Mouse (Mus musculus) small intestine, adult 2 months (tissue): Measurements from ENCODE around the gene Mccc1. TPM values are rescaled to one million over a fixed set of nuclear protein-coding genes. Genes with fewer than 3 reads are reported as not detected.

Experiments used
- H3K27ac ChIP-seq: fragments of 200-500 bp; 2 replicates; pipeline ENCODE4 v1.5.1; 2012; ENCODE audit warnings: low read depth, low read length, control low read depth, inconsistent platforms; ENCODE audit not compliant: insufficient read depth
- H3K27me3 ChIP-seq: fragments of 200-500 bp; 2 replicates; pipeline ENCODE4 v1.6.1; 2012; ENCODE audit warnings: mild to moderate bottlenecking, moderate library complexity, low read length, inconsistent platforms; ENCODE audit not compliant: control insufficient read depth, insufficient read depth
- H3K36me3 ChIP-seq: fragments of 200-500 bp; 2 replicates; pipeline ENCODE4 v1.6.1; 2012; ENCODE audit warnings: mild to moderate bottlenecking, low read length, control low read depth, inconsistent platforms; ENCODE audit not compliant: control insufficient read depth, insufficient read depth
- H3K4me1 ChIP-seq: fragments of 200-500 bp; 2 replicates; pipeline ENCODE4 v1.6.1; 2012; ENCODE audit warnings: low read length, inconsistent platforms, mixed read lengths; ENCODE audit not compliant: control insufficient read depth, insufficient read depth, insufficient read length
- H3K4me3 ChIP-seq: fragments of 200-500 bp; 2 replicates; pipeline ENCODE4 v1.5.1; 2012; ENCODE audit warnings: low read depth, mild to moderate bottlenecking, control low read depth, inconsistent platforms, low read length, moderate library complexity
- CTCF ChIP-seq: fragments of 200-500 bp; IDR thresholded peaks from 2 replicates; pipeline ENCODE4 v1.5.1; 2012; ENCODE audit warnings: low read depth, mild to moderate bottlenecking, control low read depth, inconsistent platforms, low read length, moderate library complexity, mixed read lengths; ENCODE audit not compliant: insufficient replicate concordance, insufficient read length; ENCODE audit errors: extremely low read depth
- POLR2A ChIP-seq: fragments of 200-500 bp; IDR thresholded peaks from 2 replicates; pipeline ENCODE4 v1.6.1; 2012; ENCODE audit warnings: low read depth, mild to moderate bottlenecking, control low read depth, inconsistent platforms, low read length, moderate library complexity
- WGBS: fragments of 180-500 bp; shearing (Covaris S2); methylation state at CpG from one replicate; pipeline ENCODE4 v1.1.7; 2018; 5-methylcytosine and 5-hydroxymethylcytosine counted together
- polyA plus RNA-seq: library from polyadenylated mRNA; depleted of rRNA; stranded (reverse); fragments of >200 nt; gene quantifications from 2 replicates; pipeline ENCODE4 v1.2.3, GENCODE M21; 2012

Mccc1 gene
- polyA plus RNA-seq, 1 experiment: 7.1 TPM

- WGBS: 87% methylated on average over 7 of the region's 7 CpGs
Measured at GRCm38 (mm10) chr3:35948197-35948596, 52.3 kb downstream of the Mccc1 start.

GRCm38 (mm10) chr3:35940520-35941135 lies 59.9 kb downstream of the Mccc1 start:
- Histone ChIP-seq H3K36me3 (peaks cover 3% of the 10 kb centered on the region; the same call in 1 of the 2 replicates), H3K27me3 (no peaks in the 10 kb centered on the region), H3K27ac (no peak overlapping the region), H3K4me1 (no peaks in the 10 kb centered on the region), H3K4me3 (no peak overlapping the region)
- 80% methylated on average over 4 of the region's 4 CpGs for WGBS
- TF ChIP-seq CTCF (no peak), POLR2A (no peak)

More at GRCm38 (mm10) chr3:35948197-35948596, 52.3 kb downstream of the Mccc1 start:
- H3K4me1 ChIP-seq: no peaks in the 10 kb centered on the region
- no peak overlapping the region for H3K27ac ChIP-seq
- TF ChIP-seq POLR2A: no peak
- TF ChIP-seq CTCF: no peak
- no peaks in the 10 kb centered on the region for H3K27me3 ChIP-seq
- H3K36me3 ChIP-seq: no peaks in the 10 kb centered on the region
- no peak overlapping the region for H3K4me3 ChIP-seq

DNA sequence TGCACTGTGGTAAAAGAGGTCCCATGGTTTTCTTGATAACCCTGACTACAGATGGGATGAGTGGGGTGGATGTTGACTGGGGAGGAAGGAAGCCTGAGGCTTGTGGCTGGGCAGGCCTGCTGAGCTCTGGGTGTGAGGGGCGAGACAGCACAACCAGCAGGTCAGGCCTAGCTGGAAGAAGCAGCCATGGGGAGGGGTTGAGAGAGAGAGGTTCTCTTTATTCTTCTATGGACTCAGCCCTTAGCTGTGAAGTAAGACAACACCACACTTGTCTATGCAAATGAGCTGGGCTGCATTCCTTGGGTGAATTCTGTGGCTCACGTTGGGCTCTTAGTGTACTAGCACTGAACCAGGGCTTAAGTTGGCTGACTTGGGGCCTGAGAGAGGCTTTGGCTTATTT lies 60.4 kb downstream of the Mccc1 start:
- H3K4me3 ChIP-seq: no peak overlapping the region
- H3K27ac ChIP-seq: no peak overlapping the region
- no peak for TF ChIP-seq CTCF
- no peak for TF ChIP-seq POLR2A
- WGBS: 62% methylated on average over 2 of the region's 2 CpGs
- no peaks in the 10 kb centered on the region for H3K27me3 ChIP-seq
- H3K36me3 ChIP-seq: peaks cover 3% of the 10 kb centered on the region; the same call in 1 of the 2 replicates
- peaks cover under 1% of the 10 kb centered on the region; the same call in 1 of the 2 replicates for H3K4me1 ChIP-seq

- no peak within 1 kb of the TSS for H3K4me3 ChIP-seq
- no peak within 1 kb of the TSS for H3K27ac ChIP-seq
- no peaks in the 10 kb centered on the region for H3K27me3 ChIP-seq
- TF ChIP-seq CTCF: no peak
- TF ChIP-seq POLR2A: no peak
- peaks cover 3% of the 10 kb centered on the region; the same call in 1 of the 2 replicates for H3K36me3 ChIP-seq
- 95% methylated on average over 6 of the region's 6 CpGs for WGBS
- H3K4me1 ChIP-seq: peaks cover 10% of the 10 kb centered on the region
Measured at GRCm38 (mm10) chr3:35937345-35937744, 63.1 kb downstream of the Mccc1 start, which contains the start of gene Dcun1d1. TSS of gene Dcun1d1 (minus strand) at chr3:35937445.

GRCm38 (mm10) chr3:35933405-35933777 lies 67.1 kb downstream of the Mccc1 start:
- Histone ChIP-seq H3K27me3 (no peaks in the 10 kb centered on the region), H3K36me3 (0 out of 2 replicates have a peak, but pooled peaks cover 1% of the 10 kb centered on the region), H3K4me1 (peaks cover 10% of the 10 kb centered on the region), H3K27ac (peak overlapping the region; percentile 81), H3K4me3 (peak overlapping the region; percentile 94)
- TF ChIP-seq CTCF (no peak), POLR2A (peak; percentile 19; the same call in 1 of the 2 replicates)
- under 1% methylated on average over 14 of the region's 14 CpGs for WGBS

GRCm38 (mm10) chr3:35932735-35933404 lies 67.6 kb downstream of the Mccc1 start:
- under 1% methylated on average over 68 of the region's 73 CpGs for WGBS
- peaks cover 10% of the 10 kb centered on the region for H3K4me1 ChIP-seq
- peak overlapping the region; percentile 94 for H3K4me3 ChIP-seq
- peak overlapping the region; percentile 81 for H3K27ac ChIP-seq
- TF ChIP-seq POLR2A (no peak; the same call in 1 of the 2 replicates), CTCF (no peak)
- H3K27me3 ChIP-seq: no peaks in the 10 kb centered on the region
- H3K36me3 ChIP-seq: no peaks in the 10 kb centered on the region
